Mouse (Mus musculus): ENCODE measurements around the gene Hira.
"Not testable (repeated sequence)": the region's sequence is repeated elsewhere in the genome, so short reads cannot be mapped to it uniquely, and the experiment has no call there.

Hira gene

DNA sequence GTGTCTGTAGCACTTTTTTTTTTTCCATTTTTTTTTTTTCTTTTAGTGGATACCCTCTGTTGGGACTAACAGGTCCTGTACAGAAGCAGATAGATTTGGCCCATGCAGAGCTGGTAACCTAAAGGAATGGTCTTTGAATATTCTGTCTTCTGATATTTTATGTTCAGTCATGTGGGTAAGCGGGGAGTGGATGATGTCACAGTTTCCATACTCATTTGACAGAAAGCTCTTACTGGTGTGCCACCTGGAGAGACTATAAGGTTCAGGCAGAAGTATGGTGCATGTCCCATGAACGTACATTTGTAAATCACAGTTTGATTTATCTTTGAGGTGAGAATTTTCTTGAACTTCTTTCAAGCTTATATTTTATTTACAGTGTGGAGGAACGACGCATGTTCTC lies 39.2 kb downstream of the Hira start:
- no peak for DNase-seq (ENCODE audit: low read depth, low spot score)

DNA sequence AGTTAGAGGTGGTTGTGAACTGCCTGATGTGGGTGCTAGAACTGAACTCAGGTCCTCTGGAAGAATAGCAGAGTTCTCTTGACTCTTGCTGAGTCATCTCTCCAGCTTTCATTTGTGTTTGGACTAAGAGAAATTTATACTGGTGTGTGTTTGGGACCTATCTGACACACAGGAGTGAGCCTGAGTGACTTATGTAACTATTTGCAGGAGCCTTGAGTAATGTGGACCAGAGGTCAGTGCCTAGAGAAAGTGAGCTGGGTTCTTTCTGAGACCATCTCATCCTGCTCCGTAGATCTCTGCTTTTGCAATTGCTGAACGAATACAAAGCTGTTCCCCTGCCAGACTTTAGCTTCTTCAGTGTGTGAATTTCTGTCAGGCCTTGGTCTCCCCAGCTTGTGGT lies 44.9 kb downstream of the Hira start:
- DNase-seq (ENCODE audit: low read depth, low spot score) = no peak

DNA sequence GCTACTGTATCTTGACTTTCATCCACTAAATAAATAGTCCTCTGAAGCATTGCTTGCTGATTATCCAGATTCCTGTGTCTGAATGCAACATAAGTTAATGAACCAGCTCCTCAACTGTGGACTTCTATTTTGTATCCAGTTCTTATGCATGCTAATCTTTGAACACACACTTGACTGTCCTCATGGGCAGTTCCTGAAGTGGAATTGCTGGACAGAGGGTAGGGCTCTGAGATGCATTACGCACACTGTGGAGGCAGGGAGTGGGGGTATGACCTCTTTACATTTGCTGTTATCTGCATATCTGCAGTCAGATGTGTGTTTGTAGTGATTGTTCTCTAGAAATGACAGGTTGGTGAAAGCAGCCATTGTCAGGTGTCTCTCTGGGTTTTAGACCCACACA lies 51.1 kb downstream of the Hira start:
- no peak for DNase-seq (ENCODE audit: low read depth, low spot score)

DNA sequence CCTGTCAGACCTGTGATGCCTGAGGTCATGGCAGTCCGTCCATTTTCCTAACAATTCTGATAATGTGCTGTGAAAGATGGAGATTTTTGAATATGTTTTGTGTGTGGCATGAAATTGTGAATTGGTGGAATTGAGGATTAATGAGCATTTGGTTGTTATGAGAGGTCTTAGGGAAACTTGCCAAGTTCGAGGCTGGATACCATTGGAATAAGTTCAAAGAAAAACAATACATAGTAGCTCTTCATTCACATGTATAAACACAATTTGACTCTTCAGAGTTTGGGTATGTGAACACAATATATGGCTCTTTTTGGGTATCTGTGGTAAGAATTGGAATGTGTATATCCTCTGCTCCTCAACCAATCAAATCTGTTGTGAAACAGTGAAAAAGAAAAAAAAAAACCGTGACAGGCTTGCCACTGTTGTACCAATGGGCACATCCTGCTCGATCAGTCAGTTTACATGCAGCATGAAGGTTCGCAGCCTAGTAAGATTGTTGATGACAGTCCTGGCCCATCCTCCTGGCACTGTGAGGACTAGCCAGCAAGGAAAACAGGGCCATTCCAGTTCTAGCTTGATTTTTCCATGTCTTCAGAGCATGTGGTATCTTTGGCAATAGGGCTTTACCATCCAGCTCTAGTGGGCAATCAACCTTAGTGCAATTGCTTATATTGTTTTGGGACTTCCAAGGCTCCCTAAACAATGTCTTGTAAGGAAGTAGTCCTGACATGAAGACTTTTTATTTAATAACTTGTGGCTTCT lies 61.7 kb downstream of the Hira start:
- no peak for DNase-seq (ENCODE audit: low read depth, low spot score)

DNA sequence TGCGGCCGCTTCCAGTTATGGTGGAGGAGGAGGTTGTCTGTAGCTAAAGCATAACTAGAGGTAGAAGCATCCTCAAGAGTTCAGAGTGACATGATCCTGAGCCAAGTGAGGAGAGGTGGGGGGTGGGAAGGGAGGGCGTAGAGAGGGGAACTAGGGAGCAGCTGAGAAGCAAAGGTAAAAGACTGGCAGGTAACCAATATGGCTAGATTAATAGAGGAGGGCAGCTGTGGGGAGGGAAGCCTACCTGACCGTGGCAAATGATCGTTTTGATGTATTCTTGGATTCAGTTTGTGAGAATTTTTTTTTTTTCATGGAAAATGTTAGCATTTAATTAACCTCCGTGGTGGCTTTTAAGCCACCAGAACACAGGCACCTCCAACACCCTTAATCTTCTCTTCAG lies 67.1 kb downstream of the Hira start:
- DNase-seq (ENCODE audit: low read depth, low spot score) = no peak

DNA sequence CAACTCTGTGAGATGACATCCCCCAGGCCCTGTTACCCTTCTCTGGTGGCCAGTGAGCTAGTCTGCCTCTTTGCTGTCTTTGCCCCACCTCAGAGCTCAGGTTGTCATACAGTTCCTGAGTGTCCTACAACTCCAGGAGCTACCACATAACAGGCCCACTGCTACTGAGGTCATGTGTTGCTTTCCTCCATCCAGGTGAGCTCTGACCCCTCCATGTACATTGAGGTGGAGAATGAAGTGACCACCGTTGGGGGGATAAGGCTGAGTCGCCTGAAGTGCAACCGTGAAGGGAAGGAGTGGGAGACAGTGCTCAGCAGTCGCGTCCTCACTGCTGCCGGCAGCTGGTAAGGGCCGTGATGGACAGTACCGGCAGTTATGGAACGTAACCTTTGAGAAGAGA lies 72.1 kb downstream of the Hira start:
- DNase-seq (ENCODE audit: low read depth, low spot score) = no peak

DNA sequence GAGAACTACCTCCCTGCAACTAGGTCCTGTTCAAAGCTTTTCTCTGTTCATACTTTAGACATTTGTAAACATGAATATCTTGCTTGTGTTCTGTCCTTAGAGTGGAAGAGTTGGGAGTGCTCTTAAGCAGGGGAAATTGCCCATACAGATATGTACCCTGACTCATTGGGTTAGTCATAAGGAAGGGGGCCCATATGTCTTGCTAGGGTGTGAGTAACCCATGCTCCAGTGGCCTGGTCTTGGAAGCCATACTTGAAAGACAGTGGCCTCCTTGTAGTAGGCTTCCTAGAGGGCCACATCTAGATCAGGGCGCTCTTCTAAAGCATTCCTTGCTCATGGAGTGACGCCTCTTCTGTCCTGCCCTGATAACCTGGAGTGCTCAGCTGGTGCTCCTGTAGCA lies 73.5 kb downstream of the Hira start:
- no peak for DNase-seq (ENCODE audit: low read depth, low spot score)

DNA sequence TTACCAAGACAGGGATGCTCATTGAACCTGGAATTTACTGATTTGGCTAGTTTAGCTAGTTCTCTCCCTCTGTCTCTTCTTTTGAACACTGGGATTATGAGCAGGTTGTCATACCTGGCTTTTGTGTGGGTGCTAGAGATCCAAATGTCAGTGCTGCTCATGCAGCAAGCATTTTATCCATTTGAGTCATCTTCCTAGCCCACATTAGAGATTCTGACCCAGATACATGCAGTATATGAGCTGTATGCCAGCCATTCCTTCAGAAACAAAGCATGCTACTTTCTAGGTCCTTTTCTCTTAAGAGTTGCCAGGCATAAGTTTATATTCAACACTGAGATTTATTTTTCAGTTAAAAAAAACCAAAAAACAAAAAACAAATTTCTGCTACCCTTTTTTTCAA lies 76.0 kb downstream of the Hira start:
- DNase-seq (ENCODE audit: low read depth, low spot score) = no peak

DNA sequence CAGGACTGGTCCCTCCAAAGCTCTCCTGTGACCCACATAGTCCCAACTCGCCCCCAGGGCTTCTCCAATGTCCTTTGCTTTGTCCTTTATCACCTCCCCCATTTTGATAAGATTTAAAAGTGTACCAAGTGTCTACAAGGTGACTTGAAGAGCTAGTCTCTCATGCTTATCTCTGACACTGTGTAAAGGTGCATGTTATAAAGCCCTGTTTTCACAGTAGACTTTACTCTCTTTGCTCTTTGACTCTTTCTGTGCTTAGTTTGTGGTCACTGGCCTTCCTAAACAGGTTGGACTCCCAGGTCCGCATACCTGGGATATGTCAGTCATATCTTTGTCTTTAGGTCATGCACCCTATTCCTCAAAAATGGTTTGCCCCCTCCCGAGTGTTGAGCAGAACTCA lies 78.2 kb downstream of the Hira start:
- no peak for DNase-seq (ENCODE audit: low read depth, low spot score)

DNA sequence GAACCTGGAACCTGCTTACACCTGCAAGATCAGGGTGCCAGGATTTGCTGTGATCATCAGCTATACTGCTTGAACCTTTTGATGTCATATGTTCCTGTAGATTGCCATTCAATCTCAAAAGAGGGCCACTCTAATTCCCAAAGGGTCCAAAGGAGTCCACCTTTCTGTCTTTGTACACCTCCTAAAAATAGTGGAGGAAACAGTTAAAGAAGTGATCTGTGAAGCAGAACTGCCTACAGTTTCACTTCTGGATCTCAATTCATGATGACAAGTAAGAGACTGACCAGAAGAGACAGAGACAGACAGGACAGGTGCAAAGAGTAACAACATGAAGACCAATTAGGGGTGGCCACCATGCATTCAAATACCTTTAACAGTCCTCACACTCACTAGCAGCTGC lies 86.6 kb downstream of the Hira start:
- no peak for DNase-seq (ENCODE audit: low read depth, low spot score)

DNA sequence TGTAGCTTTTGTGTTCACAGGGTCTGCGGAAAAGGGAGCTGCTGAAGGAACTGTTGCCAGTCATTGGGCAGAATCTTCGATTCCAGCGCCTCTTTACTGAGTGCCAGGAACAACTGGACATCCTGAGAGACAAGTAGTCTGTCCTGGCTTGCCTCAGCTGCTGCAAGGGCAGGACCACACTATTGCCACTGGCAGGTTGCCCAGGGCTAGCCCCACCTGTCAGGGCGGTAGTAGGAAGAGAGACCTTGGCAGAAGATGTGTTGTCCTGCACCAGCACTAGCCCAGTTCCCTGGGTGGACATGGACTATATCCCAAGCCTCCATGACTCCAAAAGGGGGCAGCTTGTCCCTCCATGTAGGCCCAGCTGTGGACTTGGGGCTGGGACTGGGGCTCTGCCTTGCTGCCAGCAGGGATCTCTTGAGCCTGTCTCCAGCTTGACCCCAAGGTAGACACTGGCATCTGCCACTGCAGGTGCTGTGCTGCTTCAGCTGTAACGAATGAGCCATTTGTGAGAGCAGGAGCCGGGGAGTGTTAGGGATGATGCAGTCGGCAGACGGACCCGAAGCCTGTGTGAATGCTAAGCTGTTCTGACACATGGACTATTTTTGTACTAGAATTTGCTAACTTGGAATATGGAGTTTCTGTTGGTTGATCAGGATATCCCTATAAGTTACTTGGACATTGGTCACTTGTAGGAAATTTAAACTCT lies 92.7 kb downstream of the Hira start:
- DNase-seq (ENCODE audit: low read depth, low spot score) = no peak

DNA sequence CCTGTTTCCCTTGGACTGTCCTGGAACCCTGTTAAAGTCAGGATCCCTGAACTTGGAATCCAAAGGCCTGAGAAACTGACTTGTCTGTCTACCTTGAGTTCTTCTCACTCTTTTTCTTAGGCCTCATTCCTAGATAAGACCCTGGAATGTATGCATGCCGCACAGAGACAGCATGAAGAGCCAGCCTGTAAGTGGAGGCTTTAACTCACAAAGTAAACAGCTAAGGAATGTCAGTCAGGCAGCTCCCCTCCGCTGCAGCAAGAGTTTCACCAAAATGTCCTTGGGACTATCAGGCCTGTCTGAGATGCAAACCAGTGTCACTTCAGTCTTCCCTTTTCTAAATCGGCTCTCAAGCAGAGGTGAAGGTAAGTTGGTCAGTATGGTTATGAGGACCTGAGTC lies 94.0 kb downstream of the Hira start:
- DNase-seq (ENCODE audit: low read depth, low spot score) = no peak

DNA sequence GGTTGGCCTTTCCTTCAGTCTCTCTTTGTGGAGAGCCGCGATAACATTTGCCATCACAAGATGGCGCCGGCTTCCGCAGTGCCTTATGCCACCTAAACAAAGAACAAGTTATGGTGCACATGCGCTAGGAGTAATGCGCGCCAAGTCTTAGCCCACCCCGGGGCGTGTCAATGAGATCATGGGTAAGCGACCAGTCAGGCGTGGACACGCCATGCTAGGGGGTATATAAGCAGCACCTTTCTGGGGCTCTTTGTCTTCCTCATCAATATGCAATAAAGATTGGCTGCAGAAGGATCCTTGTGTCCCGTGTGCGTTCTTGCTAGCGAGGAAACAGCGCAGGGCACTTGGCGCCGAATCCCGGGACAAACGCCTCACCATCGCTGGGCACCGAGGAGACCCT lies 98.8 kb downstream of the Hira start:
- not testable (repeated sequence) for DNase-seq (ENCODE audit: low read depth, low spot score)

DNA sequence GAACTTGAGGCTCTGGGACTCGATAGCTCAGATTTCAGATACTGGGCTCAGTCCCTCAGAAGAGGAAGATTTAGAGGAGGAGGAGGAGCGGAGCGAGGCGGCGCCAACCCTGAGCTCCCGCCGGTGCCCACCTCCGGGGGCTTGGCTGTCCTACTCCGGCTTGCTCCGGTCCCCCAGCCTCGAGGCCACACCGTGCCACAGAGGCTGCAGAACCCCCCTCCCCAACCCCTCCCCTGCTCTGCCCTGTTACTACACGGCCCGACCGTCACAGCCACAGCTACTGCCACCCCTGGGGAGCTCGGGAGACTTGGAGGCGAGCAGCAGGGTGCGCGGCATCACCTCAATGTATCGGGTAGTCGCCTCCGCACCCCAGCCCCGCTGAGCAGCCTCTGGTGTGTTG lies 99.5 kb downstream of the Hira start:
- DNase-seq (ENCODE audit: low read depth, low spot score) = no peak

DNA sequence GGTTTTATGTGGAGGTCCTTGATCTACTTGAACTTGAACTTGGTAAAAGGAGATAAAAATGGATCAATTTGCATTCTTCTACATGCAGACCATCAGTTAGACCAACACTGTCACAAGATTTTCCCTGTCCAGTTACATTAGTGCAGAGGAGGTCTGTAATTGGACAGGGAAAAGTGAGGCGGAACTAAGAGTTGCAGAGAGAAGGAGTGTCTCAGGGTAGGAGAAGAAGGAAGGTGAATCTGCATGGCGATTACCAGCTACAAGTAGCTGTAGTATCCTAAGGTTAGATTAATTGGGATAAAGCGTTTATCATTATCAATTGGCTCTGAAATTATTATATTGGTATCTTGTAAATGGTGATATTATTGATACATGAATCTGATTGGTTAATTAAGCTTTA lies 109.5 kb downstream of the Hira start:
- no peak for DNase-seq (ENCODE audit: low read depth, low spot score)

DNA sequence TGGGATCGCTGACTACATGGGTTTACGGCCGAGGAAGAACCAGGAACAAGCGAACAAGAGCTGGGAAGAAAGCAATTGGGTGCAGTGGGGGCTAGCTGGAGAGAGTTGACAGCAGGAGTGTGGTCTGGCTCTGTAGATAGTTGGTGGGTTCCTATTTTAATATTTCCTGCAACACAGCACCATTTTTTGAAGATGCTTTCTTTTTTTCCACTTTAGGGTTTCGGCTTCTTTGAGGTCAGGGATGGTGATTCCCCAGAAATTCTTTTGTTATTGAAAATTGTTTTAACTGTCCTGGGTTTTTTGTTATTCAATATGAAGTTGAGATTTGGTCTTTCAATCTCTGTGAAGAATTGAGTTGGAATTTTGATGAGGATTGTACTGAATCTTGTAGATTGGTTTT lies 110.0 kb downstream of the Hira start:
- no peak for DNase-seq (ENCODE audit: low read depth, low spot score)

DNA sequence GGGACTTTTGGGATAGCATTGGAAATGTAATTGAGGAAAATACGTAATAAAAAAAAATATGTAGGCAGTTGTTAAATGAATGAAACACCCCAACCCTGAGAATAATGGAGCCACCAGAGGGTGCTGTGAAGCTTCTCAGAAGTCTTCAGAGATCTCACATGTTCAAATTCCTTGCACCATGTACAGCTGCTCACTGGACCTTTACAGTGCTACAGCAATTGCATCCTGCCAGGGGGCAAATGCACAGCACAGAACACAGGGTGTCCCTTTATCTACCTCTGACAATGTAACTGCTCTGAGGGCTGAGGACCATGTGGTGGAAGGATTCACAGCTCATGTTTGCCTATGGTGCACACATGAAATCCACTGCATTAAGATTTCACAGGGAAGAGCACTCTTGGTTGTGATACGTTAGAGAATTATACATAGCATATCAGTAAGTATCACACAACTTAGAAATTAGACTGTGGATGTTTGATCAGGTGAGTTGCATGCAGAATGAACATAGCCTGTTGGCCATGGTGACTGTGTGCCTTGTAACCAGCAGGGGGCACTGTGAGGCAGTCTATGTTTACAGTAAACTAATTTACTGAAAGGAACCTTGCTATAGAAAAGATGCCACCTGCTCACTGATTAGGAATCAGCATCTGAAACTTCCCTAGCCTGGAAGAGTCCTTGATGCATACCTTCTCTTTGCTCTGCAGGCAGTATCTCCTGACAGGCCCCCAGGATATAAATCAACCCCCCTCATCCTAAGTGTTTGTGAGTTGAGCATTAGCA lies 126.0 kb downstream of the Hira start:
- peak; percentile 11 for DNase-seq (ENCODE audit: low read depth, low spot score)

DNA sequence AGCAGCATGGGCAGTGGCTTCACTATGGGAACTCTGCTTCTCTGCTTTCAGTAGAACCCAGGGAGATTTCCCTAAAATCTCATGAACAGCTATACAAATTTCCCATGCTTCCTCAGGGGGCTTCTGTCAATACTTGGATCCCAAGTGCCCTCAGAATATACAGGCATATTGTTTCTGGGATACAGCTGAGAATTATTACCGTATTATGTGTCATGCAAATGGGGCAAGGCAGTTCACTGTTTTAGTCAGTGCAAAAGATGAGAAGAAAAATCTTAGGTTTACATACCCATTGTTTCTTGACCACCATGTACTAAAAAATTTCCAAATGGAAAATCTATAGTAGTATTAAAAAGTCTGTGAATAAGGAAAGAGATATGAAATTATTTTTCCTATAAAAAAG lies 126.9 kb downstream of the Hira start:
- DNase-seq (ENCODE audit: low read depth, low spot score) = no peak

DNA sequence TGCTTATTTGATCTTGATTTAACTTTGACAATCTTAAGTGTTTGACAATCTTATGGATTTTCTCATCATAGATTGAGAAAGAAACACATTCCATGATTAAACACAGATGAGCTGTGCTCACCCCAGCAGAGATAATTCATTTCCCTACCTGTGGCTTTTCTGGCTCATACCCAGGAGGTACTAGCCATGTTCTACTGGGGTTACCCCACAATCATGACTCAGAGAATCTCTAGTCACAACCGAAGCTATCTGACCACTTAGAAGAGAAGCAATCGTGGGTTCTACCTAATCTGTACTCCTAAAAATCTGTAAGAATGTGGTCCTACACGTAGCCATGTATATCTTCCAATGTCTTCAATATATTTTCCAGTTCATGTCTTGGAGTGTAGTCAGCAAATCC lies 128.5 kb downstream of the Hira start:
- no peak for DNase-seq (ENCODE audit: low read depth, low spot score)

DNA sequence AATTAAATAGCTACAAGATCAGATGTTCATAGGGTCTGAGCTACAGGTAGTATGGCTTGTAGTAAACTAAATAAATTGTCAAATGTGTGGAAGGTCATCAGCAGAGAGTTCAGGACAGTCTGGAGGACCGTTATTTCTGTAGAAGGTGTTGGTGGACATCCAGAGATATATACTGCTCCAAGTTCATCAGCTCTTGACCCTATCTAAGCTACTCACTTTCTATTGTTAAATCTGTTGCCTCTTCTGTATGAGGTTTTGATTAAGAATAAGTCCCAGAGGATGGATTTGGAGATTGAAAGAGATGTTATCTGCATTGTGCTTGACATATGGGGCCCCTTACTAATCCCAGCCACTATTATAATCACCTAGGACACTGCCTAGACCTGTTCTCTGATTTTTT lies 129.9 kb downstream of the Hira start:
- DNase-seq (ENCODE audit: low read depth, low spot score) = no peak

DNA sequence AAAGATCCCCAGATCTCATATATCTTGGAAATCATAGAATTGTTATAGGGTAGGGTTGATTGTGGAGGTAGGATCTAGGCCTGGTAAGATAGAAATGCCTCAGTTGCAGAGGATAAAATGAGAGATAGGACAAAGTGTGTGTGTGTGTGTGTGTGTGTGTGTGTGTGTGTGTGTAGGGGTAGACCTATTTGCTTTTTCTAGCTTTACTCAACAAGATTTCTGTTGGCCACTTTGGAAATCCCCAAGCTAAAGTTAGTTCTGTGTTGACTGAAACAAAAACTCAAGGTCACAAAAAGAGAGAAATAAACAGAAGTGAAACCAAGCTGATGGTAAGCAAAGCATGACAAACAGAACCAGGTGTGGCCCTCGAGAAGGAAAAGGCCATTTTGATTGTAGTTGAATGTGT lies 130.4 kb downstream of the Hira start:
- DNase-seq (ENCODE audit: low read depth, low spot score) = not testable (repeated sequence)

DNA sequence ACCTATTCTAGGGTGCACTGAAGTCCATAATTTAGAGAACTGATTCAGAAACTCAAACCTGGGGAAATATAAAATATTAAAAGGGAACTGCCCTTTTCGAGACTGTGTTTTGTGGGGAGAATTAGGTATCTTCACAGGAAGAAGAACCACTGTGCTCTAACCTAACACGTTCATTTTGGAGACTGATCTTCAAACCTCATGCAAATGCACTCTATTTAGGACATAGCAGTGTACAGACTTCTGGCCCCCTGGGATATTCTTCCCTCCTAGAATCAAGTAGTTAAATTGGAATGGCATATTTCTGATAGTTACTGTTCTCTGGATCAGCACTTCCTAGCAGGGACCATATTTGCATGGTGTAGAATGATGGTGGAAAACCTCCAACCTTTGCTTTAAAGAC lies 133.9 kb downstream of the Hira start:
- no peak for DNase-seq (ENCODE audit: low read depth, low spot score)

DNA sequence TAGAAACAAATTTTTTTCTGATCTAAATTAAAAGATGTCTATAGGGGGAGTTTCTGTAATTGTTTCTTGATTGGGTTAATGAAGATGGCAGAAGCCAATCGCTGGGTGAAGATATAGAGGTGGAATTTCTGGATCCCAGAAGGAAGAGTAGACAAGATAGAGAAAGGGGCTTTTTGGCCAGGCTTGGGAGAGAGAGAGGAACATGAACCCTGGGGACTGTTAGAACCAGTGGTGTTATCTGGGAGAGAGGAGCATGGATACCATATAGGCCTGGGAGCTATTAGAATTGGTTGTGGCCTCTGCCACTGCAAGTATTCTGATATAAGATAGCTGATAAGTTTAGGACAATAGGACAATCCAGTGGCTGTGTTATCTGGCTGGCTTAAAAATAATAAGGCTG lies 136.7 kb downstream of the Hira start:
- DNase-seq (ENCODE audit: low read depth, low spot score) = no peak
